Mouse (Mus musculus): ENCODE results near the gene Pdzrn3. TPM values are rescaled to one million over a fixed set of nuclear protein-coding genes. Genes with fewer than 3 reads are reported as not detected.

Gene Pdzrn3
- polyA plus RNA-seq, 1 experiment = 2.8 TPM

DNA sequence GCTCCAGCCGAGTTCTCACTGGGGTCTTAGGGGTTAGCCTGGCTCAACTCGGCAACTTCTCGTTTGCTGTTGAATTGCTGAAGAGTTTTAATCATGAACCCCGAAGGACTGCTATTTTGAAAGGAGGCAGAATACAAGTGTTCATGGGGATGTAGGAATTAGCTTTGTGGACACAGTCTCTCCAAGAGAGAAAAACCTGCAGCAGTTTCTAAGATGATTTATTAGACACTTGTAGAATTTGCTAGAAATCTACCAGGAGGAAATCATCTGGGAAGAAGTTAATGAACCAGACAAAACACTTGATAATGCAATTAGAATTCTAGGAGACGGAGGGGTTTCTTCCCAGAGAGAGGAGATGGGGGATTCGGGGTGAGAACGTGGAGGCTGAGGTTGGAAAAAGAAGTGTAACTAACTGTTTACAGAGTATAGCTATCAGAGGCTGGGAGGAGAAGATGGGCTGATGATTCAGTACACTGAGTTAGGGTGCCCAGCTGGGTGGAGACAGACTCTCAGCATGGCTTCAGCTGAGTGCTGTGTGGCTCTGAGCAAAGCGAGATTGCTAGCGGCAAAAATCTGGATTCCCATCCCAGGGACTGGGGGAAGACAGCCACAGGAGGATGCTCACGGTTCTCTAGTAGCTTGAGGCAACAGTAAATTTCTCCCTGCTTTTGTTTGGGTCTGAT, 193.5 kb downstream of the Pdzrn3 start:
- TF ChIP-seq POLR2A (IDR thresholded peaks at IDR 0.05; ENCODE audit: control insufficient read depth, extremely low read depth, insufficient read depth, low read length, poor library complexity) (no peak), CTCF (IDR thresholded peaks at IDR 0.05; ENCODE audit: borderline replicate concordance, control insufficient read depth, extremely low read depth, insufficient read depth, low read length, poor library complexity) (no peak)
- Histone ChIP-seq H3K4me1 (replicated peaks; ENCODE audit: control insufficient read depth, insufficient read depth, low read length) (no peaks in the 10 kb centered on the region), H3K36me3 (ENCODE audit: control insufficient read depth, insufficient read depth, low read length) (no peaks in the 10 kb centered on the region), H3K27me3 (ENCODE audit: control insufficient read depth, insufficient read depth, low read length) (no peaks in the 10 kb centered on the region), H3K27ac (ENCODE audit: control insufficient read depth, insufficient read depth, low read length) (no peak overlapping the region), H3K4me3 (ENCODE audit: control insufficient read depth, insufficient read depth, low read length) (no peak overlapping the region)
- 94% methylated on average over 10 of the region's 10 CpGs for WGBS
- DNase-seq = no peak

GRCm38 (mm10) chr6:101170699-101171098, 207.0 kb downstream of the Pdzrn3 start:
- no peaks in the 10 kb centered on the region for H3K27me3 ChIP-seq (ENCODE audit: control insufficient read depth, insufficient read depth, low read length)
- H3K36me3 ChIP-seq (ENCODE audit: control insufficient read depth, insufficient read depth, low read length) = no peaks in the 10 kb centered on the region
- no peaks in the 10 kb centered on the region for H3K4me1 ChIP-seq (replicated peaks; ENCODE audit: control insufficient read depth, insufficient read depth, low read length)
- DNase-seq = no peak
- TF ChIP-seq CTCF (IDR thresholded peaks at IDR 0.05; ENCODE audit: borderline replicate concordance, control insufficient read depth, extremely low read depth, insufficient read depth, low read length, poor library complexity) (no peak), POLR2A (IDR thresholded peaks at IDR 0.05; ENCODE audit: control insufficient read depth, extremely low read depth, insufficient read depth, low read length, poor library complexity) (no peak)
- H3K4me3 ChIP-seq (ENCODE audit: control insufficient read depth, insufficient read depth, low read length) = no peak overlapping the region
- no peak overlapping the region for H3K27ac ChIP-seq (ENCODE audit: control insufficient read depth, insufficient read depth, low read length)
- WGBS = 84% methylated on average over 7 of the region's 7 CpGs

DNA sequence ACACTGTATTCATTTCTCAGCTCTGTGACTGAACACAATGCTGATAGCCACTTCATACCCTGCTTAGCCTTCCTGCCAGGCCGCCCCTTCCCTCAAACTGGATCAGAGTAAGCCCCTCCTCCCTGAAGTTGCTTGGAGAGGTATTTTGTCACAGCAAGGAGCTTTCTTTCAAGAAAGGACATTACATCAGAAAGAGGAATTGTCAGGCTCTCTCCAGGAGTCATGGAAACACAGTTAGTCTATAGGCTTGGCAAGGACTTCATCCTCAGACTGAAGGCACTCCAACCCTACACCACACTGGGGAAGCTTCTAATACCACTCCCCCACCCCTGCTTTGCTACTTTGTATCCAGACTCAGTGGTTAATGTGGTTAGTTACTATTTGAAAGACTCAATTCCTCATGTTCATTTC, 224.2 kb downstream of the Pdzrn3 start:
- Histone ChIP-seq H3K27me3 (ENCODE audit: control insufficient read depth, insufficient read depth, low read length) (no peaks in the 10 kb centered on the region), H3K36me3 (ENCODE audit: control insufficient read depth, insufficient read depth, low read length) (no peaks in the 10 kb centered on the region), H3K27ac (ENCODE audit: control insufficient read depth, insufficient read depth, low read length) (no peak overlapping the region), H3K4me1 (replicated peaks; ENCODE audit: control insufficient read depth, insufficient read depth, low read length) (no peaks in the 10 kb centered on the region), H3K4me3 (ENCODE audit: control insufficient read depth, insufficient read depth, low read length) (no peak overlapping the region)
- DNase-seq = no peak
- 93% methylated on average over 1 of the region's 1 CpGs for WGBS
- no peak for TF ChIP-seq POLR2A (IDR thresholded peaks at IDR 0.05; ENCODE audit: control insufficient read depth, extremely low read depth, insufficient read depth, low read length, poor library complexity)
- no peak for TF ChIP-seq CTCF (IDR thresholded peaks at IDR 0.05; ENCODE audit: borderline replicate concordance, control insufficient read depth, extremely low read depth, insufficient read depth, low read length, poor library complexity)

- TF ChIP-seq CTCF (IDR thresholded peaks at IDR 0.05; ENCODE audit: borderline replicate concordance, control insufficient read depth, extremely low read depth, insufficient read depth, low read length, poor library complexity) (no peak), POLR2A (IDR thresholded peaks at IDR 0.05; ENCODE audit: control insufficient read depth, extremely low read depth, insufficient read depth, low read length, poor library complexity) (no peak)
- no peaks in the 10 kb centered on the region for H3K4me1 ChIP-seq (replicated peaks; ENCODE audit: control insufficient read depth, insufficient read depth, low read length)
- no peaks in the 10 kb centered on the region for H3K27me3 ChIP-seq (ENCODE audit: control insufficient read depth, insufficient read depth, low read length)
- H3K36me3 ChIP-seq (ENCODE audit: control insufficient read depth, insufficient read depth, low read length) = no peaks in the 10 kb centered on the region
- no peak overlapping the region for H3K27ac ChIP-seq (ENCODE audit: control insufficient read depth, insufficient read depth, low read length)
- no peak for DNase-seq
- 89% methylated on average over 3 of the region's 3 CpGs for WGBS
- no peak overlapping the region for H3K4me3 ChIP-seq (ENCODE audit: control insufficient read depth, insufficient read depth, low read length)
Observed at GRCm38 (mm10) chr6:101135368-101135767, 242.3 kb downstream of the Pdzrn3 start.

GRCm38 (mm10) chr6:101125396-101125795, 252.3 kb downstream of the Pdzrn3 start:
- Histone ChIP-seq H3K27ac (ENCODE audit: control insufficient read depth, insufficient read depth, low read length) (no peak overlapping the region), H3K27me3 (ENCODE audit: control insufficient read depth, insufficient read depth, low read length) (no peaks in the 10 kb centered on the region), H3K4me3 (ENCODE audit: control insufficient read depth, insufficient read depth, low read length) (no peak overlapping the region), H3K4me1 (replicated peaks; ENCODE audit: control insufficient read depth, insufficient read depth, low read length) (no peaks in the 10 kb centered on the region), H3K36me3 (ENCODE audit: control insufficient read depth, insufficient read depth, low read length) (no peaks in the 10 kb centered on the region)
- no peak for DNase-seq
- TF ChIP-seq CTCF (IDR thresholded peaks at IDR 0.05; ENCODE audit: borderline replicate concordance, control insufficient read depth, extremely low read depth, insufficient read depth, low read length, poor library complexity) (no peak), POLR2A (IDR thresholded peaks at IDR 0.05; ENCODE audit: control insufficient read depth, extremely low read depth, insufficient read depth, low read length, poor library complexity) (no peak)
- WGBS = 69% methylated on average over 5 of the region's 5 CpGs

DNA sequence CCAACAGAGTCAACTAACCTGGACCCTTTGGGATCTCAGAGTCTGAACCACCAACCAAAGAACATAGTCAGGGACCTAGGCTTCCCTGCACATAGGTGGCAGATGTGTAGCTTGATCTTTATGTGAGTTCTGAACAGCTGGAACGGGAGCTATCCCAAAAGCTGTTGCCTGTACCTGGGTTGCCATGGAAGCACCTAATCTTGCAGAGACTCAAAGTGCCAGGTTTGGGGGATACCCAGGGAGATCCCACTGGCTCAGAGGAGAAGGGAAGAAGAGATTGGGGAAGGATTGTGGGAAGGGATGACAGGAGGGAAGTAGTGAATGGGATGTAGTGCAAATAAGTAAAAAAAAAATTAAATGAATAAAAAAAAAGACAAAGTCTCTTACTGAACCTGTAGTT, 268.7 kb downstream of the Pdzrn3 start:
- 76% methylated on average over 1 of the region's 1 CpGs for WGBS
- TF ChIP-seq POLR2A (IDR thresholded peaks at IDR 0.05; ENCODE audit: control insufficient read depth, extremely low read depth, insufficient read depth, low read length, poor library complexity) (no peak), CTCF (IDR thresholded peaks at IDR 0.05; ENCODE audit: borderline replicate concordance, control insufficient read depth, extremely low read depth, insufficient read depth, low read length, poor library complexity) (no peak)
- no peak for DNase-seq
- no peaks in the 10 kb centered on the region for H3K27me3 ChIP-seq (ENCODE audit: control insufficient read depth, insufficient read depth, low read length)
- H3K4me3 ChIP-seq (ENCODE audit: control insufficient read depth, insufficient read depth, low read length) = no peak overlapping the region
- no peak overlapping the region for H3K27ac ChIP-seq (ENCODE audit: control insufficient read depth, insufficient read depth, low read length)
- H3K4me1 ChIP-seq (replicated peaks; ENCODE audit: control insufficient read depth, insufficient read depth, low read length) = no peaks in the 10 kb centered on the region
- H3K36me3 ChIP-seq (ENCODE audit: control insufficient read depth, insufficient read depth, low read length) = no peaks in the 10 kb centered on the region

DNA sequence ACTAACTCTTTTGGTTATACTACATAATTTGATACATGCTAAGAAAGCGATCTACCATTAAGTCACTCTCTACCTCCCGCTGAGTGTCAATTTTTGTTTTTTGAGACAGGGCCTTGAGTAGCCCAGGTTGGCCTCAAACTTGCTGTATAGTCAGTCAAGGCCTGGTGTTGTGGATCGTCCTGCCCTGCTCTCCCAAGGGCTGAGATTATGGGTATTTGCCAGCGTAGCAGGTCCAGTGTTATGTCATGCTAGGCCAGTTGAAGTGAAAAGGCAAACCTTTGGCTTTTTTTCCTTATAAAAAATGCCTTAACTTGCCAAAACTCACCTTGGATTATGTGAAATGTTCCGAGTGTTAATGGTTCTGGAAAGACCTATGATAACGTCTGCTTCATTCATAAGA, 274.2 kb downstream of the Pdzrn3 start:
- no peak overlapping the region for H3K4me3 ChIP-seq (ENCODE audit: control insufficient read depth, insufficient read depth, low read length)
- DNase-seq = no peak
- no peak overlapping the region for H3K27ac ChIP-seq (ENCODE audit: control insufficient read depth, insufficient read depth, low read length)
- no peaks in the 10 kb centered on the region for H3K4me1 ChIP-seq (replicated peaks; ENCODE audit: control insufficient read depth, insufficient read depth, low read length)
- TF ChIP-seq POLR2A (IDR thresholded peaks at IDR 0.05; ENCODE audit: control insufficient read depth, extremely low read depth, insufficient read depth, low read length, poor library complexity) (no peak), CTCF (IDR thresholded peaks at IDR 0.05; ENCODE audit: borderline replicate concordance, control insufficient read depth, extremely low read depth, insufficient read depth, low read length, poor library complexity) (no peak)
- no peaks in the 10 kb centered on the region for H3K36me3 ChIP-seq (ENCODE audit: control insufficient read depth, insufficient read depth, low read length)
- H3K27me3 ChIP-seq (ENCODE audit: control insufficient read depth, insufficient read depth, low read length) = no peaks in the 10 kb centered on the region
- 94% methylated on average over 6 of the region's 6 CpGs for WGBS
